Mouse (Mus musculus): ENCODE results near the gene Bola3. TPM values are rescaled to one million over a fixed set of nuclear protein-coding genes. Genes with fewer than 3 reads are reported as not detected.

Bola3 gene
- polyA plus RNA-seq, 1 experiment, result 20.2 TPM

DNA sequence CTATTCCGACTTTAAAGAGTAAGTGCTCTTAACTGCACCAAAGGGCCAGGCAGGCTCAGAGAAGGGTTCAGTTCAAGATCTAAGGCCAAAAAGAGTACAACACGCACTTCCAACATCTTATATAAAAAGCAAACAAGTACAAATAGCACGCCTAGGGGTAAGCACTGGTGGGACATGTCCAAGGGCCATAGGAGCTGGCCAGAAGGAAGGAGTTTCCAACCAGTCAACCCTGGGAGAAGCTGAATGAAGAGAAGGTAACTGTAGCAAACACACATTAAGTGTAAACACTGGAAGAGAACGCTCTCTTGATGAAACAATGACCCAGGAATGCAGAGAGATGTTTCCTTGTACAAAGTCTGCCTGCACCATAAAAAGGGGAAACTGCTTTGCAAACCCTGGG, 45.2 kb downstream of the Bola3 start:
- no peak for DNase-seq (ENCODE audit: low read depth)

DNA sequence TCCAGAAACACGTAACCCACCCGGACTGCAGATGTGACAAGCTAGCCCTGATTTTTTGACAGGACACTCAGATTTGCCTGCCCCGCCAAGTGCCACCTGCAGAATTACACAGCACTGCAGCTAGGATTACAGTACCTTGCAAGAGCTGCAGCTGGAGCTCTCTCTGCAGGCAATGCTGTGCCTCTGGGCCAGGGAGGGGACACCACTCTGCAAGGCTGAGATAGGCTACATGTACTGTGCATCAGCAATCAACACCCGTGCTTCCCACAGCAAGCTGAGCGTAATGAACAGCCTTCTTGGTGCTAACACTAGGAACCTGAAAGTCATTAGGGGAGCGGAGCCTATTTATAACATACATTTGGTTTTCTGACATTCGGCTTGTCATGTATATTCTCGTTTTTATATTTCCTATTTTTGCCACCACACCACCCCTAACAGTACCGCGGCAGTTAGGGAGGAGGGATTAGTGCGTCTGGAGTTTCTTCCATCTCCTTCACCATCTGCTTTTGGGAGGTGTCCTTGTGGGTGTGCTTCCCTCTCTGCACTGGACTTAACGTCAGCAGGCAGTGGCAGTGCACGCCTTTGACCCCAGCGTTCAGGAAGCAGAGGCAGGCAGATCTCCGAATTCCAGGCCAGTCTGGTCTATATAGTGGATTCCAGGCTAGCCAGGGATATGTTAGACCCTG, 46.7 kb downstream of the Bola3 start:
- no peak for DNase-seq (ENCODE audit: low read depth)

DNA sequence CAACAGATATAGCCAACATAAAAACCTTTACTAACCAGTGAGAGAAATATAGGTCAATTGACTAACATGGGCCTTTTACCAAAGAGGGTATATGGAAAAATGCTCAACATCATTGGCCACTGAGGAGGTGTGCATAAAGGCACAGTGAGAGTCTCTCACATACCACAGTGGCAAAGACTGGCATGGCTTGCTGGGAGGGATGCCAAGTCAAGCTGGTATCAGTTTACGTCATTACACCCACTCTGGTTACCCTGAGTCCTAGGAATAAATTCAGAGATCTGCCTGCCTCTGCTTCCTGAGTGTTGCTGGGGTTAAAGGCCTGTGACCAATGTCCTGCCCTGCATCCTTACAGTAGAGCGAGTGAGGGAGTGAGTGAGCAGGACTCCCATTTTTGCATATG, 47.8 kb downstream of the Bola3 start:
- DNase-seq (ENCODE audit: low read depth), result no peak

DNA sequence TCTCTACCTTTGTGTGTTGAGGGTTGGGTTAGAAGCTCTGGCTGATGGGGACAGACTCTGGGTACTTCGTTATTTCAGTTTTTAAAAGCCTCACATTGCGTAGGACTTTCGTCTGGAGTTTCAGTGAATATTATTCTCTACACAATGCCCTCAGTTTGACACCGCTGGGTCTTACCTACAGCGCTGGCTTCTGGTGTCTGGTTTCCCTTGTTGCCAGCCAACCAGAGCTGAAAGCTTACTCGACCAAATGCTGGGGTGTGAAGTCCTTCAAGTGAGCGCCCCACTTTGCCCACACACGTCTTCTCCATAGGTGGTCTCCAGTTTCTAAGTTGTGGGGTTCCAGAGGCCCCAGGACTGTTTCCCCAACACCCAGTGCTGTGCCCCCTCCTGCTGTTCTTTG, 48.8 kb downstream of the Bola3 start:
- no peak for DNase-seq (ENCODE audit: low read depth)

DNA sequence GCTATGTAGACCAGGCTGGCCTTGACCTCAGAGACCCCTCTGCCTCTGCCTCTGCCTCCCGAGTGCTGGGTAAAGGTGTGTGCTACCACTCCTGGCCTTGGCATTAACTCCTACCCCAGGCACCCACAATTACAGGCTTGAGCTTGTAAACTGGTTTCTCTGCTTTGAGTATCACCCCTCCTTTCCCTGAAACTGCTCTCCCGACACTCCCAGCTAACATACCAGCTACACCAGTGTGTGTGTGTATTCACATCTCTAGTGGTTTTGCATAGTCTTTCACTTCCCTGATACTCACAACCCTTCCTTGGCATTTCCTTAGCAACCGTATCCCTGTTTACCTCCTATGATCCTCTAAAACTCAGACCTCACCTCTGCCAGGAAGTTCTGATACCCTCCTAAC, 50.8 kb downstream of the Bola3 start:
- no peak for DNase-seq (ENCODE audit: low read depth)

DNA sequence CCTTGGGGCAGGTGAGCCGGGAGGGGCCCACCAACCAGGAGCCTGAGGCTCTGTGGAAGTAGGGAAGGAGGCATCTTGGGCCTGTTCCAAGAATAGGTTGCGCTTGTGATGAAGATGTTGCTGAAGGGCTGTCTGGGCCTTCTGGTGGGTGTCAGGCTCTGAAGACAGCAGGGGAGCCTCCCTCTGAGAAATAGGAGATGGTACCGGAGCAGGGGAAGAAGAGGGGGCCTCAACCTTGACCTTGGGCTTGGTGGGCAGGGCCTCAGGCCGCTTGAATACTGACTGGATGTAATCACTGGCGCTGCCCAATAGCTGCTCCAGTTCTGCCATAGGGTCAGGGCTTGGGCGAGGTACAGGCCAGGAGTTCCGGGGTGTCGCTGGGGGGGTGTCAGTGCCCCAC, 54.5 kb downstream of the Bola3 start:
- no peak for DNase-seq (ENCODE audit: low read depth)

DNA sequence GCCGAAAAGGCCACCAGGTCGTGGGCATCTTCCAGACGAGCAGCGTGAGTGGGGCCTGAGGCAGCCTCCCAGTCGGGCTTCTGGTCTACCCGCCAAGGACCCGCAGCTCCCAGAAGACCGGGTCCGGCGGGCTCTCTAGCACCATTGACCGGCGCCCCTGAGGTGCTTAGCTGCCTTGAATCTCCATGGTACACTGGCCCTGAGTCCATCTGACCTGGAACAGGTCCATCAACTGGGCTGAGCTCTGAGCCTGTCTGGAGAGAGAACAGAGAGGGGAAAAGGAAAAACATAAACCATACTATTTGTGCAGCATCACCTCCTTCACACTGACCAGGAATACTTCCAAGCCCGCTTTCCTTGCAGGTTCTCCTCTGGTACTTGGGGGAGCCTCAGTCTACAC, 55.6 kb downstream of the Bola3 start:
- DNase-seq (ENCODE audit: low read depth), result no peak

DNA sequence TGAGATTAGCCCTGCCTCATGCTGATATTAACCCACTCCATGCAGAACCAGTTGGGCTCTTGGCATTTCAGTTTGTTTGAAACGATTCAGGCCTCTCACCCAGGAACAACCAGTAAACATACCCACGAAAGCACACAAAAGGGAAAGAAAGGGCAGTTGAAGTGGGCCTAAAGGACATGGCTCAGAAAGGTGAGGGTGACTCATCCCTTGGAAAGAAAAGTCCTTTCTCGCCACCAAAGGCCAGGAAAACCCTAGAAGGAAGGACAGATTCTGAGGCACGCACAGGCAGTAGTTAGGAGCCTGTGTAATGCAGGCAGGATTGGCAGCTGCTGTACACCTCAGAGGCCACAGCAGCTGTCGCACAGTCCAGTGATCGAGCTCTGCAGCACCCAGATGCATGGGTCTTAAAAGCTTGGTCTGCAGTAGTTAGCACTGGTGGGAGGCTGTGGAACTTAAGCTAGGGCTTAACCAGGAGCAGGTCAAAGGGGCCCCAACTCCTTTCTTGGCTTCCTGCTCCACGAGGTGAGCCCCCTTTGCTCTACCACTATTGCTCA, 56.6 kb downstream of the Bola3 start:
- DNase-seq (ENCODE audit: low read depth), result no peak

DNA sequence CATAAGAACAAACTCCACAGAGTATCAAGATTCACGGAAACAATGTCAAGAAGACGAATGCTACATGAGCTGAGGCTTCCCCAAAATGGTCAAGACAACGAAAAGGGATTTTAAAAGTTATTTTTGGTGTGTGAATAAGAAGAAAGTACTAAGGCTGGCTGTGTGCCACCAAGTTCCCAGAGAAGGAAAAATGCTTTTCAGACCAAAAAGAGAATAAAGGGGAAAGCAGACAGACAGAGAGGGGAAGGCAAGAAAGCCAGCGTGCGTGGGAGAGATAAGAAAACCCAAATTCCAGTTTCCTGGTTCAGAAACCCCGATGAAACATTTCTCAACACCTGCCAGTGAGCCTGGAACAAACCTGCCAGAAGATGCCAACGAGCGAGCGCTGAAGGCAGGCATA, 59.6 kb downstream of the Bola3 start:
- DNase-seq (ENCODE audit: low read depth), result no peak

Other genes with a start within 250 kb of the Bola3 start
- gene Ccdc142, start 247.5 kb upstream of the Bola3 start, polyA plus RNA-seq (2012; rRNA removed), result 5.8 and 6.5 TPM in 2 replicates
- gene Gm42688, start 247.5 kb upstream of the Bola3 start, polyA plus RNA-seq (2012; rRNA removed), result 4.0 and 4.4 TPM in 2 replicates
- 71.5 and 89.4 TPM in 2 replicates for gene Mrpl53, start 240.1 kb upstream of the Bola3 start, polyA plus RNA-seq (2012; rRNA removed)
- 55.3 and 56.3 TPM in 2 replicates for gene Mogs, start 233.7 kb upstream of the Bola3 start, polyA plus RNA-seq (2012; rRNA removed)
- gene Wbp1, start 227.6 kb upstream of the Bola3 start, polyA plus RNA-seq (2012; rRNA removed), result 187 and 193 TPM in 2 replicates
- gene Ino80b, start 223.7 kb upstream of the Bola3 start, polyA plus RNA-seq (2012; rRNA removed), result 17.1 and 30.1 TPM in 2 replicates
- 30.2 and 41.3 TPM in 2 replicates for gene Rtkn, start 213.7 kb upstream of the Bola3 start, polyA plus RNA-seq (2012; rRNA removed)
- gene Wdr54, start 192.8 kb upstream of the Bola3 start, polyA plus RNA-seq (2012; rRNA removed), result 2.9 and 3.6 TPM in 2 replicates
- gene 1700003E16Rik, start 192.7 kb upstream of the Bola3 start, polyA plus RNA-seq (2012; rRNA removed), result 2.7 and 4.4 TPM in 2 replicates
- 101 and 114 TPM in 2 replicates for gene Dctn1, start 183.2 kb upstream of the Bola3 start, polyA plus RNA-seq (2012; rRNA removed)
- 0.96 and 2.3 TPM in 2 replicates for gene Slc4a5, start 129.3 kb upstream of the Bola3 start, polyA plus RNA-seq (2012; rRNA removed)
- gene Mthfd2, start 23.2 kb upstream of the Bola3 start, polyA plus RNA-seq (2012; rRNA removed), result 37.8 and 49.5 TPM in 2 replicates
- 39.3 and 41.2 TPM in 2 replicates for gene Mob1a, start 23.1 kb upstream of the Bola3 start, polyA plus RNA-seq (2012; rRNA removed)
- 10.6 and 16.0 TPM in 2 replicates for gene Tet3, start 109.9 kb downstream of the Bola3 start, polyA plus RNA-seq (2012; rRNA removed)
- gene Dguok, start 157.8 kb downstream of the Bola3 start, polyA plus RNA-seq (2012; rRNA removed), result 80.1 and 80.7 TPM in 2 replicates
- 1,397 and 1,448 TPM in 2 replicates for gene Actg2, start 187.1 kb downstream of the Bola3 start, polyA plus RNA-seq (2012; rRNA removed)
- 22.6 and 22.9 TPM in 2 replicates for gene Stambp, start 223.6 kb downstream of the Bola3 start, polyA plus RNA-seq (2012; rRNA removed)

Data from gonadal fat pad, adult 2 months (tissue).